Mouse (Mus musculus) CH12.LX (cell line): ENCODE results near the gene Mia2. TPM values are rescaled to one million over a fixed set of nuclear protein-coding genes. Genes with fewer than 3 reads are reported as not detected.

Experiments used
- DNase-seq: peaks from one replicate; pipeline ENCODE4 v3.0.0-alpha.2; 2013; ENCODE audit errors: extremely low read depth
- H3K27ac ChIP-seq: 2 replicates; pipeline ENCODE4 v1.5.1; 2012; ENCODE audit warnings: low read depth, mild to moderate bottlenecking, control low read depth, moderate library complexity; ENCODE audit not compliant: insufficient read depth
- H3K27me3 ChIP-seq: replicated peaks from 2 replicates; pipeline ENCODE3; 2012; ENCODE audit warnings: inconsistent platforms
- H3K36me3 ChIP-seq, 2 experiments: replicated peaks in 1 of 2; 2 replicates each; pipeline versions ENCODE3 to v1.6.1; 2012; ENCODE audit warnings: inconsistent platforms in 1 of 2, low read length in 1 of 2, mild to moderate bottlenecking in 1 of 2, mixed read lengths in 1 of 2, moderate library complexity in 1 of 2; ENCODE audit not compliant: control insufficient read depth in 1 of 2, insufficient read depth in 1 of 2
- H3K4me1 ChIP-seq, 2 experiments: 2 replicates each; pipeline ENCODE4 v1.6.1; 2012; ENCODE audit warnings: inconsistent platforms in 1 of 2, moderate library complexity in 1 of 2; ENCODE audit not compliant: insufficient read depth in 2 of 2, control insufficient read depth in 1 of 2
- H3K4me2 ChIP-seq: 2 replicates; pipeline ENCODE4 v1.6.1; 2012; ENCODE audit warnings: low read depth, mild to moderate bottlenecking, control low read depth; ENCODE audit not compliant: poor library complexity, insufficient read depth, severe bottlenecking
- H3K4me3 ChIP-seq, 3 experiments: fragments of 150-350 bp in 1 of 3; sonication (generic) in 1 of 3; replicated peaks in 1 of 3; 2 replicates each; pipeline versions ENCODE3 to v1.5.1; 2011 to 2012; ENCODE audit warnings: low read depth in 2 of 3, low read length in 2 of 3, mild to moderate bottlenecking in 2 of 3, moderate library complexity in 2 of 3, control low read depth in 1 of 3, improper control_type of control experiment in 1 of 3, inconsistent platforms in 1 of 3, mixed read lengths in 1 of 3; ENCODE audit not compliant: poor library complexity in 1 of 3
- H3K79me2 ChIP-seq: replicated peaks from 2 replicates; pipeline ENCODE4 v1.6.1; 2012; ENCODE audit warnings: mild to moderate bottlenecking, moderate library complexity; ENCODE audit not compliant: control insufficient read depth, poor library complexity, insufficient read depth, severe bottlenecking; ENCODE audit errors: extremely low read depth
- H3K9ac ChIP-seq: 2 replicates; pipeline ENCODE4 v1.6.1; 2012; ENCODE audit warnings: low read depth, mild to moderate bottlenecking, control low read depth, moderate library complexity; ENCODE audit not compliant: insufficient read depth
- H3K9me3 ChIP-seq: replicated peaks from 2 replicates; pipeline ENCODE3; 2012; ENCODE audit warnings: low read length, inconsistent platforms, mixed read lengths
- BHLHE40 ChIP-seq: IDR thresholded peaks from 2 replicates; pipeline ENCODE4 v1.6.1; 2011; ENCODE audit warnings: mild to moderate bottlenecking, low read depth, low read length, improper control_type of control experiment
- CHD1 ChIP-seq: IDR thresholded peaks from 2 replicates; pipeline ENCODE4 v1.6.1; 2012; ENCODE audit warnings: low read depth, low read length, improper control_type of control experiment, inconsistent platforms
- CHD2 ChIP-seq: IDR thresholded peaks from 2 replicates; pipeline ENCODE4 v1.6.1; 2011; ENCODE audit warnings: low read length, improper control_type of control experiment
- CTCF ChIP-seq, 2 experiments: IDR thresholded peaks in 1 of 2; conservative IDR thresholded peaks in 1 of 2; 2 replicates each; pipeline ENCODE4 v1.5.1; 2011 to 2012; ENCODE audit warnings: low read depth in 2 of 2, low read length in 2 of 2, improper control_type of control experiment in 1 of 2, inconsistent platforms in 1 of 2, mild to moderate bottlenecking in 1 of 2, moderate library complexity in 1 of 2
- EP300 ChIP-seq: IDR thresholded peaks from 2 replicates; pipeline ENCODE4 v1.6.1; 2011; ENCODE audit warnings: low read length, improper control_type of control experiment
- ETS1 ChIP-seq: conservative IDR thresholded peaks from 2 replicates; pipeline ENCODE4 v1.6.1; 2012; ENCODE audit warnings: low read depth, mild to moderate bottlenecking, inconsistent platforms, low read length, improper control_type of control experiment, moderate library complexity
- GABPA ChIP-seq: IDR thresholded peaks from 2 replicates; pipeline ENCODE4 v1.6.1; 2012; ENCODE audit warnings: low read depth, low read length, improper control_type of control experiment, inconsistent platforms; ENCODE audit not compliant: insufficient replicate concordance
- HCFC1 ChIP-seq: IDR thresholded peaks from 2 replicates; pipeline ENCODE4 v1.6.1; 2012; ENCODE audit warnings: low read depth, mild to moderate bottlenecking, inconsistent platforms, low read length, improper control_type of control experiment
- IRF4 ChIP-seq: IDR thresholded peaks from 2 replicates; pipeline ENCODE4 v1.6.1; 2014; ENCODE audit warnings: low read depth, mild to moderate bottlenecking, inconsistent platforms, low read length, improper control_type of control experiment
- JUN ChIP-seq: IDR thresholded peaks from 2 replicates; pipeline ENCODE4 v1.6.1; 2011; ENCODE audit warnings: low read depth, mild to moderate bottlenecking, low read length, improper control_type of control experiment, moderate library complexity; ENCODE audit not compliant: insufficient read depth
- MAFK ChIP-seq: IDR thresholded peaks from 2 replicates; pipeline ENCODE4 v1.6.1; 2011; ENCODE audit warnings: low read length, improper control_type of control experiment; ENCODE audit not compliant: insufficient replicate concordance
- MAZ ChIP-seq: IDR thresholded peaks from 2 replicates; pipeline ENCODE4 v1.6.1; 2012; ENCODE audit warnings: low read depth, mild to moderate bottlenecking, inconsistent platforms, low read length, improper control_type of control experiment, moderate library complexity
- MEF2A ChIP-seq: IDR thresholded peaks from 2 replicates; pipeline ENCODE4 v1.6.1; 2014; ENCODE audit warnings: low read depth, mild to moderate bottlenecking, inconsistent platforms, low read length, improper control_type of control experiment, borderline replicate concordance
- MXI1 ChIP-seq: IDR thresholded peaks from 2 replicates; pipeline ENCODE4 v1.6.1; 2011; ENCODE audit warnings: mild to moderate bottlenecking, low read depth, low read length, improper control_type of control experiment
- MYC ChIP-seq: IDR thresholded peaks from 2 replicates; pipeline ENCODE4 v1.6.1; 2011; ENCODE audit warnings: low read depth, mild to moderate bottlenecking, improper control_type of control experiment, low read length
- NELFE ChIP-seq: IDR thresholded peaks from 2 replicates; pipeline ENCODE4 v1.6.1; 2011; ENCODE audit warnings: low read depth, low read length, improper control_type of control experiment
- NRF1 ChIP-seq: IDR thresholded peaks from 2 replicates; pipeline ENCODE4 v1.6.1; 2014; ENCODE audit warnings: low read depth, mild to moderate bottlenecking, inconsistent platforms, low read length, improper control_type of control experiment, moderate library complexity
- POLR2A ChIP-seq: IDR thresholded peaks from 2 replicates; pipeline ENCODE4 v1.6.1; 2011; ENCODE audit warnings: low read depth, mild to moderate bottlenecking, improper control_type of control experiment, low read length
- POLR2AphosphoS2 ChIP-seq: IDR thresholded peaks from 2 replicates; pipeline ENCODE4 v1.6.1; 2011; ENCODE audit warnings: low read depth, low read length, improper control_type of control experiment
- RAD21 ChIP-seq: IDR thresholded peaks from 2 replicates; pipeline ENCODE4 v1.6.1; 2011; ENCODE audit warnings: low read depth, mild to moderate bottlenecking, low read length, improper control_type of control experiment, moderate library complexity
- RCOR1 ChIP-seq: conservative IDR thresholded peaks from 2 replicates; pipeline ENCODE4 v1.6.1; 2012; ENCODE audit warnings: low read depth, mild to moderate bottlenecking, inconsistent platforms, low read length, improper control_type of control experiment
- SIN3A ChIP-seq: IDR thresholded peaks from 2 replicates; pipeline ENCODE4 v1.6.1; 2012; ENCODE audit warnings: low read length, improper control_type of control experiment, inconsistent platforms
- SMC3 ChIP-seq: IDR thresholded peaks from 2 replicates; pipeline ENCODE4 v1.6.1; 2011; ENCODE audit warnings: low read depth, low read length, improper control_type of control experiment
- TCF12 ChIP-seq: IDR thresholded peaks from 2 replicates; pipeline ENCODE4 v1.6.1; 2014; ENCODE audit warnings: low read depth, mild to moderate bottlenecking, inconsistent platforms, low read length, improper control_type of control experiment
- UBTF ChIP-seq: IDR thresholded peaks from 2 replicates; pipeline ENCODE4 v1.6.1; 2012; ENCODE audit warnings: low read depth, mild to moderate bottlenecking, inconsistent platforms, low read length, improper control_type of control experiment, moderate library complexity
- USF1 ChIP-seq: IDR thresholded peaks from 2 replicates; pipeline ENCODE4 v1.6.1; 2014; ENCODE audit warnings: low read depth, mild to moderate bottlenecking, inconsistent platforms, low read length, improper control_type of control experiment
- ZKSCAN1 ChIP-seq: IDR thresholded peaks from 2 replicates; pipeline ENCODE4 v1.6.1; 2012; ENCODE audit warnings: low read depth, inconsistent platforms, low read length, improper control_type of control experiment, borderline replicate concordance
- ZNF384 ChIP-seq: IDR thresholded peaks from 2 replicates; pipeline ENCODE4 v1.6.1; 2012; ENCODE audit warnings: low read depth, low read length, improper control_type of control experiment, inconsistent platforms
- dilution Hi-C: fragments of 300-500 bp; cut with MboI; formaldehyde crosslinking; loops from 2 replicates; pipeline ENCODE4 v1.14.3; 2020; ENCODE audit warnings: low sequenced_read_pairs; ENCODE audit not compliant: extremely low pct_unique_long_range_greater_than_20kb, extremely low pct_ligation_motif_present
- in situ Hi-C: fragments of 300-500 bp; cut with MboI; formaldehyde crosslinking; loops from 3 replicates; pipeline ENCODE4 v1.14.3; 2019; ENCODE audit warnings: low sequenced_read_pairs, low pct_ligation_motif_present, low pct_unique_long_range_greater_than_20kb, mixed read lengths
- polyA plus RNA-seq: library from polyadenylated mRNA; unstranded; fragments of >175 nt; gene quantifications from 2 replicates; pipeline ENCODE4 v1.2.1, GENCODE M21; 2012; ENCODE audit warnings: low read depth; ENCODE audit not compliant: insufficient read length
- total RNA-seq, 2 experiments: library from RNA; depleted of rRNA; stranded (reverse); fragments of 300-350 nt in 1 of 2; fragments of >200 nt in 1 of 2; gene quantifications; 2 replicates each; pipeline ENCODE4 v1.2.3; 2012 to 2014

Mia2 gene
- total and polyA plus RNA-seq, 3 experiments: 68.1 to 162 (median 99.2) TPM

DNA sequence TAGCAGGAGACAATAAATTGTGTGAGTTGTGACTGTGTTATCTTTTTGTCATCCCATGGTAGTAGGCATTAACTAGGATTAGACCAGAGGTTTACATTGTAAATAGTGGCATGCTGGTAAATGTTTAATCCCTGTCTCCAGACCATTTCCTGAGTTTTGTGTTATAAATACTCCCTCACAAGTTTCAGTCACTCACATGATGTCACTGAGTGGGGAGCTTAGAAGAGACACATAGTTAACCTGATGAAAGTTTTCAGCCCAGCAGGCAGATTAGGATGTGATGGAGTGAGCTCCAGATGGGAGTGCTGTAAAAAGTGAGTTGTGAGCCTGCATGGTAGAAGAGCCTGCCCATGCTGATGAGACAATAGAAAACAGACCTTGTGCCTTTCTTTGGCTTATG is 49.5 kb downstream of the Mia2 start:
- Histone ChIP-seq H3K4me2 (no peak overlapping the region), H3K27me3 (no peaks in the 10 kb centered on the region), H3K9ac (no peak overlapping the region), H3K4me3 (no peak overlapping the region), H3K36me3 (peaks cover 65 to 94% of the 10 kb centered on the region in 2 experiments), H3K4me1 (no peaks in the 10 kb centered on the region), H3K27ac (no peak overlapping the region), H3K79me2 (0 out of 2 replicates have a peak, but pooled peaks cover 4% of the 10 kb centered on the region), H3K9me3 (no peaks in the 10 kb centered on the region)
- in situ Hi-C loops (no loop called here), dilution Hi-C loops (no loop called here)
- DNase-seq: no peak
- TF ChIP-seq MYC (no peak), CHD2 (no peak), RAD21 (no peak), MAFK (no peak), POLR2AphosphoS2 (no peak), BHLHE40 (no peak), TCF12 (no peak), MAZ (no peak), GABPA (no peak), EP300 (no peak), UBTF (no peak), CTCF (conservative IDR thresholded peaks at IDR 0.05 in 1 of 2, IDR thresholded peaks at IDR 0.05 in 1 of 2; ENCODE audit: low read depth in 2 of 2, low read length in 2 of 2) (no peak), SIN3A (no peak), ZNF384 (no peak), USF1 (no peak), NRF1 (no peak), NELFE (no peak), IRF4 (no peak), POLR2A (no peak), ETS1 (no peak)

DNA sequence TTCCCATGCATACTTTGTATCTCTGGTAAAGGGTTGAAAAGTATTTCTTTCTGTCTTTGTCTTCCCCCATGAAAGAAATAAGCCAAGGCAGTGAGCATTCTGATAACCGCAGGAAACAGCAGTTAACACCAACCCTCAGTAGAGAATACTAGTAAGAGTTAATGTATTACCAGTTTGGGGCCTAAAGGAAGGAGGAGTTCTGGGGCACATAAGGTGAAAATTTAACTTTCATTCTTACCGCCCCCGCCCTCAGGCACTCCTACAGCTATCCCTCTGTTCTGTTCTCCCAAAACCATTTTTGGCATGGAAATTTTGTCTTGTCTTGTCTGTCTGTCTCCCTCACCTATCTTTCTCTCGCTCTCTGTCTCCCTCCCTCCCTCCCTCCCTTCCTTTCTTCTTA is 54.1 kb downstream of the Mia2 start:
- Histone ChIP-seq H3K4me1 (no peaks in the 10 kb centered on the region), H3K9me3 (no peaks in the 10 kb centered on the region), H3K9ac (no peak overlapping the region), H3K36me3 (peaks cover 59 to 96% of the 10 kb centered on the region in 2 experiments)
- in situ Hi-C loops: no loop called here
- no peak for TF ChIP-seq BHLHE40
- no peak for TF ChIP-seq ETS1
- no peak for TF ChIP-seq MEF2A
- no peak for TF ChIP-seq SMC3
- no peak for TF ChIP-seq HCFC1
- TF ChIP-seq JUN: no peak
- TF ChIP-seq MYC: no peak
- TF ChIP-seq MXI1: no peak
- TF ChIP-seq TCF12: no peak
- TF ChIP-seq ZNF384: no peak
- no peak for TF ChIP-seq MAZ
- no peak for TF ChIP-seq CHD1
- no peak for TF ChIP-seq ZKSCAN1
- no peak for TF ChIP-seq CHD2
- no peak for TF ChIP-seq RCOR1
- TF ChIP-seq, all 38 proteins: peak for 0
- Histone ChIP-seq H3K79me2 (0 out of 2 replicates have a peak, but pooled peaks cover 2% of the 10 kb centered on the region), H3K27ac (no peak overlapping the region), H3K27me3 (no peaks in the 10 kb centered on the region), H3K4me3 (no peak overlapping the region), H3K4me2 (no peak overlapping the region)
- dilution Hi-C loops: no loop called here
- no peak for DNase-seq
